Mouse (Mus musculus) embryonic facial prominence, embryonic 12.5 days (tissue): ENCODE results near the gene Calml4. TPM values are rescaled to one million over a fixed set of nuclear protein-coding genes. Genes with fewer than 3 reads are reported as not detected.
"Not testable (repeated sequence)": the region's sequence is repeated elsewhere in the genome, so short reads cannot be mapped to it uniquely, and the experiment has no call there.

Source experiments
- ATAC-seq: fragments of 200-750 bp; cut with Nextera tagmentation; 2 replicates; pipeline ENCODE4 v1.8.0; 2017; ENCODE audit not compliant: insufficient number of reproducible peaks, insufficient read depth, low FRiP score, low TSS enrichment
- H3K27ac ChIP-seq: fragments of 300-500 bp; sonication (generic); 2 replicates; pipeline ENCODE4 v1.5.1; 2016; ENCODE audit warnings: mild to moderate bottlenecking
- H3K27me3 ChIP-seq: fragments of 300-500 bp; sonication (generic); 2 replicates; pipeline ENCODE4 v1.6.1; 2016; ENCODE audit warnings: mild to moderate bottlenecking, moderate library complexity
- H3K36me3 ChIP-seq: fragments of 300-500 bp; sonication (generic); 2 replicates; pipeline ENCODE4 v1.6.1; 2016; ENCODE audit warnings: mild to moderate bottlenecking
- H3K4me1 ChIP-seq: fragments of 300-500 bp; sonication (generic); 2 replicates; pipeline ENCODE4 v1.6.1; 2016
- H3K4me2 ChIP-seq: fragments of 300-500 bp; sonication (generic); replicated peaks from 2 replicates; pipeline ENCODE4 v1.6.1; 2016; ENCODE audit warnings: mild to moderate bottlenecking, moderate library complexity
- H3K4me3 ChIP-seq: fragments of 300-500 bp; sonication (generic); 2 replicates; pipeline ENCODE4 v1.5.1; 2016; ENCODE audit warnings: mild to moderate bottlenecking
- H3K9ac ChIP-seq: fragments of 300-500 bp; sonication (generic); 2 replicates; pipeline ENCODE4 v1.6.1; 2016; ENCODE audit warnings: mild to moderate bottlenecking, moderate library complexity
- H3K9me3 ChIP-seq: fragments of 300-500 bp; sonication (generic); 2 replicates; pipeline ENCODE4 v1.6.1; 2016; ENCODE audit warnings: mild to moderate bottlenecking, moderate library complexity
- WGBS: fragments of 180-500 bp; shearing (Covaris S2); methylation state at CpG from one replicate; pipeline ENCODE4 v1.1.7; 2016; 5-methylcytosine and 5-hydroxymethylcytosine counted together
- polyA plus RNA-seq: library from polyadenylated mRNA; unstranded; fragments of >200 nt; fragmentation: Nextera tagmentation; extraction: Ambion mirVana; gene quantifications from 2 replicates; pipeline ENCODE4 v1.2.1, GENCODE M21; 2016

Gene Calml4
- polyA plus RNA-seq, 1 experiment from 2014 or later = 4.5 TPM

DNA sequence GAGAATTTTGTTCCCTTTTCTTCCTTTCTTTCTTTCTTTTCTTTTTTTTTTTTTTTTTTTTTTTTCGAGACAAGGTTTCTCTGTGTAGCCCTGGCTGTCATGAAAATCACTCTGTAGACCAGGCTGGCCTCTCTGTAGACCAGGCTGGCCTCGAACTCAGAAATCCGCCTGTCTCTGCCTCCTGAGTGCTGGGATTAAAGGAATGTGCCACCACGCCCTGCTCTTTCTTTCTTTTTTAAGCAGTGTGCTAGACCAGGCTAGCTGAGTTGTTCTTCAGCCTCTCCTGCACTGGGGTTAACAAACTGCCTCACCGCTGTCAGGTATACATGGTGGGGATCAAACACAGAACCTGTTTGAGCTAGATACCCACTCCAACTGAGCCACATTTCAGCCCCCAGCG is 38.0 kb upstream of the Calml4 start:
- not testable (repeated sequence) for H3K9me3 ChIP-seq, H3K4me3 ChIP-seq, H3K27me3 ChIP-seq, H3K4me2 ChIP-seq, H3K36me3 ChIP-seq, H3K9ac ChIP-seq, H3K27ac ChIP-seq, H3K4me1 ChIP-seq, ATAC-seq
- 79% methylated on average over 6 of the region's 6 CpGs for WGBS

DNA sequence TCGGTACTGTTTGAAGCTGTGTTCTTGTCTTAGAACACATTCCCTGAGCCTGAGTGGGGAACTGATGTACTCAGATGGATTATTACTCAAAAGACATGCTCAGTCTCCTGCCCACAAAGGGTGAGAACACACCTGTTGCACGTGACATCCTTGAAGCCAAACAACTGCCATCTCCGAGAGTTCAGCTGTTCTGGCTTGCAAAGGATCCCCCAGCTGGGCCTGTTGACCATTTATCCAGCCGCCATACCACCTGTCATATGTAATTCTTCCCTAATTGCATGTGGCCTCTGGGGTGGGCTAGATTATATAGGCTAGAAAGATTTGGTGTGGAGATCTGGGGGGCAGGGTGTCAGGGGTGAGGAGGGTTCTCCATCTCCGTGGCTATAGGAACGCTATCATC is 37.1 kb upstream of the Calml4 start:
- H3K27me3 ChIP-seq = no peaks in the 10 kb centered on the region
- H3K4me1 ChIP-seq = peaks cover 6% of the 10 kb centered on the region; the same call in 1 of the 2 replicates
- no peak overlapping the region for H3K4me2 ChIP-seq
- ATAC-seq = no peak
- H3K36me3 ChIP-seq = no peaks in the 10 kb centered on the region
- WGBS = 80% methylated on average over 6 of the region's 6 CpGs
- no peak overlapping the region for H3K4me3 ChIP-seq
- no peak overlapping the region for H3K9ac ChIP-seq
- H3K9me3 ChIP-seq = no peaks in the 10 kb centered on the region
- no peak overlapping the region for H3K27ac ChIP-seq

DNA sequence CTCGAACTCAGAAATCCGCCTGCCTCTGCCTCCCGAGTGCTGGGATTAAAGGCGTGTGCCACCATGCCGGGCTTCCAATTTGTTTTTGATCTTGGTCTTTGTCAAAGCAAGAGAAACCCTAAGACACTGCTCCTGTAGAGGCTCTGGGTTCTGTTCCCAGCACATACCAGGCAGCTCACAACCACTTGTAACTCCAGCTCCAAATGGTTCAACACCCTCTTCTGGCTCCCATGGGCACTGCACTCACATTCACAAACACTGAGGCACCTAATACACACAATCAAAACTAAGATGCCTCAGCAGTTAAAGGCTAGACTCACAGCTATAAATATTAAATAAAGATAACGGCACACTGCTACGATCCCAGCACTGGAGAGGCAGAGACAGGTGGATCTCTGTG is 36.1 kb upstream of the Calml4 start:
- H3K4me1 ChIP-seq = peaks cover 15% of the 10 kb centered on the region
- ATAC-seq = no peak
- no peaks in the 10 kb centered on the region for H3K27me3 ChIP-seq
- H3K4me3 ChIP-seq = no peak overlapping the region
- 98% methylated on average over 7 of the region's 7 CpGs for WGBS
- no peaks in the 10 kb centered on the region for H3K36me3 ChIP-seq
- no peaks in the 10 kb centered on the region for H3K9me3 ChIP-seq
- no peak overlapping the region for H3K9ac ChIP-seq
- no peak overlapping the region for H3K27ac ChIP-seq
- no peak overlapping the region for H3K4me2 ChIP-seq

DNA sequence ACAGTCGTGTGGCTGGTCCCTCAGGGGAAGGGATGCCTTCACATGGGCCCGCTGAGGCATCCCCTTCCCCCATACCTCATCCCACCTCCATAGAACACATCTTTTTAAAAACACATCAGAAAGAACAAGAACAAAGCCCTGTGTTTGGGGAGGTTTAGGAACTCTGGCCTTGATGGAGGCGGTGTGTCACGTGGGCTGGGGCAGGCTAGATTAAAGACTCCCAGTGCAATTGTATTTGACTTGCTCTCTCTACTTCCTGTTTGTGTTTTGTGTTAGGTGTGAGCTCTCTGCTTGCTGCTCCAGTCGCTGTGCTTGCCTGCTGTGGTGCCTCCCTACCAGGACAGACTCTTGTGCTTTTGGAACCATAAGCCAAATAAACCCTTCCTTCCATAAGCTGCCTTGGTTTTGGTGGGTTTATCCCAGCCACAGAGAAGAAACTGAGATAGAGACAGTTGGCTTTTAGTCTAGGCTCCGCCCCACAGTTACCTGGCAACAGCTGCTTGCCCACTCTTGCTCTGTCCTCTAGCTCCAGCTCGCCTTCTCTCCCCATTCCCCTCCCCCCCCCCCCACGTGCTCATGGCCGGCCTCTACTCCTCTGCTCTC is 32.0 kb upstream of the Calml4 start:
- peak overlapping the region; percentile 51 for H3K27ac ChIP-seq

DNA sequence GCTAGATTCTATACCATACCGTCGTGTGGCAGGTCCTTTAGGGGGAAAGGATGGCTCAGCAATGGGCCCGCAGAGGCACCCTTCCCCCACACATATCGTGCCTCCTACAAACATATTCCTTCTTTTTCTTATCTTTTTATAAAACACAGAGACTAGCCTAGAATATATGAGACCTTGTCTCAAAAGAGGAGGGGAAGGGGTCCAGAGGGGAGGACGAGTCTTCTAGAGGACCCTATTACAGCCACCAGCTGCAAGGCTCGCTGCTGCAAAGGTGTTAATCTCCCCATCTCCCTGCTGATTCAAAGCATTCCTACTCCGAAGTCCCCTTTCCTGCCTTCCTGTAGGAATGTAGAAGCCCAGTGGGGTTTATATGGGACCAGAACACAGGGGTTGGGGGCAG is 31.4 kb upstream of the Calml4 start:
- H3K9me3 ChIP-seq = no peaks in the 10 kb centered on the region
- no peak for ATAC-seq
- peak overlapping the region; percentile 51; the same call in 1 of the 2 replicates for H3K27ac ChIP-seq
- H3K9ac ChIP-seq = no peak overlapping the region
- peaks cover 23% of the 10 kb centered on the region for H3K4me1 ChIP-seq
- no peaks in the 10 kb centered on the region for H3K27me3 ChIP-seq
- WGBS = 3% methylated on average over 7 of the region's 7 CpGs
- no peak overlapping the region for H3K4me3 ChIP-seq
- peak overlapping the region; percentile 24; the same call in 1 of the 2 replicates for H3K4me2 ChIP-seq
- no peaks in the 10 kb centered on the region for H3K36me3 ChIP-seq

More for the DNA sequence above, 32.0 kb upstream of the Calml4 start:
- Histone ChIP-seq H3K4me1 (peaks cover 23% of the 10 kb centered on the region), H3K9me3 (no peaks in the 10 kb centered on the region), H3K36me3 (no peaks in the 10 kb centered on the region), H3K4me3 (no peak overlapping the region), H3K27me3 (no peaks in the 10 kb centered on the region), H3K9ac (no peak overlapping the region), H3K4me2 (peak overlapping the region; percentile 24)
- no peak for ATAC-seq
- 9% methylated on average over 9 of the region's 9 CpGs for WGBS

DNA sequence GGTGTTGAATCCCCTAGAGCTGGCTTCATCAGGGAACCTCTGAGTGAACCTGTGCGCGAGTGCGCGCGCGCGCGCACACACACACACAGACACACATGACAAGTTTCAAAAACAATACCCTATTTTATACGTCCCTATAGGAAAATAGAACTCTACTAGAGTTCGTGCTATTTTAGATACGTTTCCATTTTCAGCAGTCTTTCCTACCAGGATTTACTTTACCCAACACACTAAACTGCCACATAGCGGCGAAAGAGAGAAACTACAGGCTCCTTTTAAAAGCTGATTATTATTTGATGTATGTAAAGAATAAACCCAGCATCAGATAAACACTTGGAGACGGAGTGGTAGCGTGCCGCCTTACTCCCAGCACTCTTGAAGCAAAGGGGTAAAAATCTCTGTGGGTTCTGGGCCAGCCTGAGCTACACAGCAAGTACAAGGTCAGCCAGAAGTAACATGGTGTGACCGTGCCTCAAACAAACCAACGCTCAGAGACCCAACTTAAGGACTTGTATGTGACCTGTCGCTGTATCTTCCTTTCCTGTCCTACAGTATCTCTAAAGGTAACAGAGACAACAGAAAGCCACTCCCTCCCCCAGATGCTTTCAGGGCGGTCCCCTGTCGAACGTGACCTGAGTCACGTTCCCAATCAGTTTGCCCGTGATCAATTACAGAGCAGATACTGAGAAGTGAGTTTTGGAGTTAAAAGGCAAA is 29.8 kb upstream of the Calml4 start:
- Histone ChIP-seq H3K36me3 (no peaks in the 10 kb centered on the region), H3K4me1 (peaks cover 23% of the 10 kb centered on the region), H3K4me3 (peak overlapping the region; percentile 31), H3K4me2 (peak overlapping the region; percentile 46), H3K9ac (no peak overlapping the region), H3K27me3 (no peaks in the 10 kb centered on the region), H3K9me3 (no peaks in the 10 kb centered on the region), H3K27ac (no peak overlapping the region)
- ATAC-seq = no peak
- 3% methylated on average over 24 of the region's 24 CpGs for WGBS

DNA sequence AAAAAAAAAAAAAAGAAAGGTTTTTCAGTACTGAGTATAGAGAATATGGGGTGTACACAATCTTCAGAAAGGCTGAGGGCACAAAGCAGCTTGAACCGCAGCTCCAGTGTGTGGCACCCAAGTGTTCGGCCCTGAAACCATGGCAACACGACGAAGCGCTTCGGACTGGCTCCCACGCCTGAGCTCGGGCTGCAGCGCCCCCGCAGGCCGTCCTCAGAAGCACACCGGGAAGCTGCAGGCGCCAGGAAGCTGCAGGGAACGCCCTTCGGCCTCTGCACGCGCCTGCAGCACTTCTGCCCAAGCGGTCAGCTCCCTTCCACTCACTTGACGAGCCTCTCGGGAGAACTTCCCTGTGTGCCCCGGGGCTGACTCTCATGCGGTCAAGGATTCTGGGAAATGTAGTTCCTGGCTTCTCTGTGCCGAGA is 29.2 kb upstream of the Calml4 start:
- H3K4me3 ChIP-seq = peak overlapping the region; percentile 31
- H3K27ac ChIP-seq = peak overlapping the region; percentile 5; the same call in 1 of the 2 replicates
- H3K9ac ChIP-seq = no peak overlapping the region
- no peaks in the 10 kb centered on the region for H3K36me3 ChIP-seq
- WGBS = 1% methylated on average over 23 of the region's 23 CpGs
- peaks cover 23% of the 10 kb centered on the region for H3K4me1 ChIP-seq
- peak; percentile 91 for ATAC-seq
- H3K27me3 ChIP-seq = no peaks in the 10 kb centered on the region
- H3K4me2 ChIP-seq = peak overlapping the region; percentile 46
- no peaks in the 10 kb centered on the region for H3K9me3 ChIP-seq

DNA sequence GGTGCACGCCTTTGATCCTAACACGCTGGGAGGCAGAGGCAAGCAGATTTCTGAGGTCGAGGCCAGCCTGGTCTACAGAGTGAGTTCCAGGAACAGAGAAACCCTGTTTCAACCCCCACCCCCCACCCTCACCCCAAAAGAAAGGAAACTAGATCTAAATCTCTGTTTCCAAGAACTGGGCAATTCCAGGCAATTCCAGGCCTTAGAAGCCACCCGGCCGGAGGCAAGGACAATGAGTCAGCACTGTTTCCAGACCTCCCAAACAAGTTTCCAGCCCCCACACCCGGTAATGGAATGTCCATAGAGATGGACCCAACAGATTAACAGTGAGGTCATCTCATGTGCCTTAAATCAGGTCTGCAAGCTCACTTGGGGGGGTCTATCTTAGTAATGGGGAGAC is 28.0 kb upstream of the Calml4 start:
- Histone ChIP-seq H3K36me3 (no peaks in the 10 kb centered on the region), H3K9me3 (no peaks in the 10 kb centered on the region), H3K27me3 (no peaks in the 10 kb centered on the region), H3K4me2 (no peak overlapping the region), H3K9ac (no peak overlapping the region), H3K4me3 (no peak overlapping the region), H3K4me1 (peaks cover 23% of the 10 kb centered on the region), H3K27ac (no peak overlapping the region)
- no peak for ATAC-seq
- 75% methylated on average over 6 of the region's 6 CpGs for WGBS

DNA sequence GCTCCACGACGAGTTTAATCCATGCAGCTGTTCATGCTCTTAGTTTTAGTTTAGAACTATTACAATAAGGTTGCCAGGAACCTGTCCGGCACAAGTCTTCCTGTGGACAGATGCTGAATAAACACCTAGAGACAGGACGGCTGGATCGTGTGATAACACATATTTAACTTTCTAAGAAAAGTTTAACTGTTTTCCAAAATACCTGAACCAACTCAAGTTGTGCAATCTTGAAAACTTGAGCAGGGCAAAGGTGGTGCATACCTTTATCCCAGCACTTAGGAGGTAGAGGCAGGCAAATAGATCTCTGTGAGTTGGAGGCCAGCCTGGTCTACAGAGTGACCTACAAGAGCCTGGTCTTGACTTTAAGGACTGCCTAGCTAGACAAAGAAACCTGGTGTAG is 23.0 kb upstream of the Calml4 start:
- Histone ChIP-seq H3K4me3 (no peak overlapping the region), H3K27me3 (no peaks in the 10 kb centered on the region)
- 81% methylated on average over 5 of the region's 5 CpGs for WGBS

DNA sequence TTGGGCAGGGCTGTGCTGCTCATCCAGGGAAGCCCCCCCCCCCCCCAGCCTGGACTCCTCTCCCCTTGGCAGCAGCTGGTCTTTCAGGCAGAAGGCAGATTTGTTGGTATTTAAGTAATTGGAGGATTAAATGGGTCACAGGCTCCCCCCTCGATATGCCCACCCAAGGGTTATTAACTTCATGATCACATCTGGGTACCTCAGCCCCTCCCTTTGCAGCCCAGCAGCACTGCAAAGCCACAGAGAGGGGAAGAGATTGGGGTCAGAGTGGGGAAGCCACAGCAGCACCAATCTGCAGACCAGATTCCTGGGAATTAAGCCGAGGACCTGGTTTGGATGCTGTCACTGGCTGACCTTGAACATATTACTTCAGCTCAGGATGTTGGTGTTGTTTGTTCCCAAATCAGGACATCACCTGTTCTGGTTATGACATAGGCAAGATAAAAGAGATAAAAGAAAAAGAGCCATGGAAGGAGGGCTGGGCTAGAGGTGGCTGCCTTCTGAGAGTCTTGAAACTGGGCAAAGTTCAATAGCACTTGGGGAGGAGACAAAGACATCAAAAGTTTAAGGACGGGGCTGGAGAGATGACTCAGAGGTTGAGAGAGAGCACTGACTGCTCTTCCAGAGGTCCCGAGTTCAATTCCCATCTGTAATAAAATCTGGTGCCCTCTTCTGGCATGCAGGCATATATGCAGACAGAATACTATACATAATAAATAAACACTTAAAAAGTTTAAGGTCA is 22.0 kb upstream of the Calml4 start:
- peaks cover 8% of the 10 kb centered on the region; the same call in 1 of the 2 replicates for H3K4me1 ChIP-seq
- H3K9me3 ChIP-seq = no peaks in the 10 kb centered on the region
- no peak overlapping the region for H3K4me3 ChIP-seq
- no peak overlapping the region for H3K9ac ChIP-seq
- 62% methylated on average over 4 of the region's 4 CpGs for WGBS
- no peaks in the 10 kb centered on the region for H3K27me3 ChIP-seq
- H3K36me3 ChIP-seq = no peaks in the 10 kb centered on the region
- H3K27ac ChIP-seq = no peak overlapping the region
- no peak overlapping the region for H3K4me2 ChIP-seq
- ATAC-seq = no peak

More for the DNA sequence above, 23.0 kb upstream of the Calml4 start:
- H3K9ac ChIP-seq = no peak overlapping the region
- no peak for ATAC-seq
- no peaks in the 10 kb centered on the region for H3K36me3 ChIP-seq
- no peaks in the 10 kb centered on the region for H3K9me3 ChIP-seq
- peaks cover 8% of the 10 kb centered on the region; the same call in 1 of the 2 replicates for H3K4me1 ChIP-seq
- H3K27ac ChIP-seq = no peak overlapping the region
- H3K4me2 ChIP-seq = no peak overlapping the region

DNA sequence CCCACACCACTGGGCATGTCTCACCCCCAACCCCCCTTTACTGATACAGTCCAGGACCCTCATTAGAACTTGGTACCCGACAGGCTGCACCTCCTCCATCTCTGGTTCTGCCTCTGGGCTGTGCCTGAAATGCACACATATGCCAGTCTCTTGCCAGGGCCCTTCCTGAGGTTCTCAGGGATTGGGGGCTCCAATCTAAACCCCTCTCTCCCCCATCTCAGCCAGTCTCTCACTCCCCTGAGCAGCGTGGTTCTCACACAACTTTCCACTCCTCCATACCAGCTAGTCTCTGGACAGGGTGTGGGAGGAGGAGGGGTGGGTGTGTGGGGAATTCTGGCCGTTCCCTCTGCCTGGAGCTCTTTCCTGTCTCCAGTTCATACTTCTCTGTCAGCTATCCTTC is 20.3 kb upstream of the Calml4 start:
- peak overlapping the region; percentile 61; the same call in 1 of the 2 replicates for H3K27ac ChIP-seq

More for the DNA sequence above, 20.3 kb upstream of the Calml4 start:
- H3K9ac ChIP-seq = no peak overlapping the region
- WGBS = 53% methylated on average over 3 of the region's 3 CpGs
- no peaks in the 10 kb centered on the region for H3K27me3 ChIP-seq
- peak overlapping the region; percentile 75; the same call in 1 of the 2 replicates for H3K4me2 ChIP-seq
- H3K9me3 ChIP-seq = no peaks in the 10 kb centered on the region
- H3K36me3 ChIP-seq = no peaks in the 10 kb centered on the region
- H3K4me3 ChIP-seq = no peak overlapping the region
- no peak for ATAC-seq
- peaks cover 8% of the 10 kb centered on the region; the same call in 1 of the 2 replicates for H3K4me1 ChIP-seq
